Mouse (Mus musculus): ENCODE measurements around the gene Gtf3c5.

Gtf3c5 gene

DNA sequence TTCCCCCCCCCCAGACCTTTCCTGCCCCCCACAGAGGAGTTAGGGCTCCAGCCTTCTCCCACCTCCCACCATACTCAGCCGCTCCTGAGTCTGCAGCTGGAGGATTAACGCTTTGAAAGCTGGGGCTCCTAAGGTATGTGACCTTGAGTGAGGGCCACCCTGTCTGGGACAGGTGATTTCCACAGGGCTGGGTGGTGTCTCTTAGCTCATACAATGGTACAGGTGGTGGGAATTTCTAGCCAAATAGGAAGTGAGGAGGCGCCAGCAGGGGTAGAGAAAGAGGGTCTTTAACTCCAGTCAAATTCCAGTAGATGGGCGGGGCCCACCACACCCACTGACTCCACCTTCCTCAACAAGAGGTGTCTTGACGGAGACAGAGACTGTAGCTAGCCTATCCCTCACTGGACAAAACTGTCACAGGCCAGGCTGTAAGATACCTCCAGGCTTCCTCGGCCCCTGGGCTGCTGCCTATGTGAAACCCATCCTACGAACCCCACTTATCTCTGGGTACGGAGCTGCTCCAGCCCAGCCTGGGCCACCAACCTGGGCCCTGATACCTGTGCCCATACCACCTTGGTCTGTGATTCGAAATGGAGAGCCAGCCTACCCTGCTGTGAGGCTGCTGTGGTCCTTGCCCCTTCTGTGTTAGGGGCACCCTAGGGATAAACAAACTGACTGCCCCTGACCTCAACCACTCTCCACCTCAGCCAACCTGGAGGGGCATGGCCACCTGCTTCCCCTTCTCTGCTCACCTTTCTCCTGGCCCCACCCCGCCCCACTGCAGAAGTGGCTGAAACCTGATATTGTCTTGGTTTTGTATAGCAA lies 24.0 kb upstream of the Gtf3c5 start:
- no peak for DNase-seq

DNA sequence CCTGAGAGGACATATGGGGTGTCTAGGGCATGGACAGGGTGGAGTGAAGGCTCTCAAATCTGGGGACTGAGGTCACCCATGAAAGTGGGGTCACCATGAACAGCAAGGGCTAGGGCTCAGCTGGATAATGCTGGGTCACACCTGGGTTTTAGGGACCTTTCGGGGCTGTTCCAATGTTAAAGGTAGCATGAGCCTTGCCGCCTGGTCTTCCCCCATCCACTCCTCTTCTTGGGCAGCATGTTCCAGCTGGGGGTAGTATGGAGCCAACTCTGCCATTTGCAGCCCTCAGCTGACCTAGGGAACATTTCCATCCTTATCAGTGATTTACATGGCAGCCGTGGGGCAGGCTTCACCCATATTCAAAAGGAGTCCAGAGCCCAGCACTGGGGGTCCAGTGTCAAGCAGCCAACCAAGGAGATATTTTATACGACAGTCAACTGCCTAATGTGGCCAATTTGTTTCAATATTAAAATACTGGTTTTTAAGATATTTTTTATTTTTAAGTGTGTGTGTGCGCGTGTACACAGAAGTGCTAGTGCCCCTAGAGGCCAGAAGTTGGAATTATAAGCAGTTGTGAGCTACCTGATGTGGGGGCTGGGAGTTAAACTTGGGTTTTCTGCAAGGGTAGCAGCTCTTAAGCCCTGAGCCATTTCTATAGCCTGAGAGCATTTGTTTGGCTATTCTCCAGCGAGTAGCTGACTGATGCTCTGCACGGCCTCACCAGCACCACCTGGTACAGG lies 23.2 kb upstream of the Gtf3c5 start:
- no peak for DNase-seq

DNA sequence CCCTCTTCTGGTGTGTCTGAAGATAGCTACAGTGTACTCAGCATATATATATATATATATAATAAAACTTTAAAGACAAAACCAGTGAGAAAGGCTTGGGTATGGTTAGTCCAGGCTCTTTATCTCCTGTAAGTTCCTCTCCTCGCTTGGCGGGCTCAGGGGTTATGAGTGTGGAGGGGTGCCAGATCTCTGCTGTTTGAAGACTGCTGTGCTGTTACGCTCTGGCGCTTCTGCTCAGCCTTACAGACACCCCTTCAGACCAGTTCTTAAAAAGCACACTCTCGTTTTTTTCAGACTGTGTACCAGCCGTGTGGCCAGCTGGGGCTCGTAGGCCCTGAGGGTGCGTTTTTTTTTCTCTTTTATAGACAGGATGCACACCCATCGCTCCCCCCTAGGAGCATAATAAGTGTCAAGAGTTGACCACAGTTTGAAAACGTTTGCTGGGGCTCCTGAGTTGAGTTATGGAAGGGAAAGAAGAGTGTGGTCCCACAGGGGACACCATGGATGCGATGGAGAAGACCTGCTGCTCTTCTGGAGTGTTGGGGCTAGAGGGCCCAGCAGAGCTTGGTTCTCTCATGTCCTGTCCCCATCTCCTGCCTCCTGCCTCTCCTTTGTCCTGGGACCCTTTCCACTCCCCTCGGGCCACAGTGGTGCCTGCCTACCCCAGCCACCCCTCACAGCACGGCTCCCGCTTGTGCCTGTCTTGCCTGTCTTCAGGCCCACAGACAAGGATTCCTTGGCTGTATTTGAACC lies 22.4 kb upstream of the Gtf3c5 start:
- DNase-seq = no peak

DNA sequence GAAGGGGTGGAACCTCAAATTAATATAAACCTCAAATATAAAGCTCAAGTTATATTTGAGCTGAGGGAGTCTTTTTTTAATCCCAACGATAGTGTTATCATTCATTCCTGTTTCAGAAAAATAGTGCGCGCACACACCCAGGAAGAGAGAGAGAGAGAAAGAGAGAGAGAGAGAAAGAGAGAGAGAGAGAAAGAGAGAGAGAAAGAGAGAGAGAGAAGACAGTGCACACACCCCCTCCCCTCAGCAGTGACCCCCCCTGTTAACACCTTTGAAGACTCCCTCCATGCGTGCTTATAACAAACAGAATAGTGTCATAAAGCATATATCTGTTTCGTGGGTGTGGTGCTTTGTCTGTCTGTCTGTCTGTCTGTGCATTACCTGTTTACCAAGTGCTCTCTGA lies 20.0 kb upstream of the Gtf3c5 start:
- DNase-seq = no peak

DNA sequence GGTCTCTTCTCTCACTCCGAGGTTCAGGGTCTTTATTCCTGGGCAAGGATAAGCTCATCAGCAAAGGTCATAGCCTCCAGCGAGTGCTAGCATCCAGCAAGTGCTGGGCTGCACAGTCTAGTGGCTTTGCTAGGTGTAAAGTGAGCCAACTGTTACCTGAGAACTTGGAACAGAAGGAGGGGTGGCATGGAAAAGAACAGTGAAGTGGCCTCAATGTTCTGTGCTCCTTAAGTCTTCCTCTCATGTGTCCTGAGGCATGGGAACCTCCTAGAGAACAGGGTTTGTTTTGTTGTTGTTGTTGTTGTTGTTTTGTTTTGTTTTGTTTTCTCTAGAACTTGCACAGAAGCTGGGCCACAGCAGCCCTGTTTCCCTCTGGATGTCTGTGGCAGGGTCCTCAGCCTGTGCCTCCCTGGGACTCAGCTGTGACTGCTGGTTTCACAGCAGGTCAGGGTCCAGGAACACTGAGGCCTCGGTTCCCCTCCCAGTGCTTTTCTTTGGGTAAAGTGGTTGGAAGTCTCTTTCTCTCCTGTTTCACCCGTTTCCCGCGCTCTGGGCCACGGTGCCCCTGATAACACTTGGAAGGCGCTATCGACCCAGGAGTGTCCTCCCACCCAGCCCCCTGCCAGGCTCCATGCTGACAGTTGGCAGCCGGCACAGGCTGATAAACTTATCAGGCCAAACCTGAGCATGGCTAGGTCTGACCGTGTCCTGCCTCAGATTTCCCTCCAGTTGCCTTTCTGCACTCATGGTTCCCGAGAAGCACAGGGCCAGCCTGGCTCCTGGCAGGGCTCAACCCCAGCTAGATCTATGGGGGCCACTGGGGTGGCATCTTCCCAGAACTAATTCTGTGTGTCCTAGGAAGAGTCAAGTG lies 18.4 kb upstream of the Gtf3c5 start:
- DNase-seq = no peak

DNA sequence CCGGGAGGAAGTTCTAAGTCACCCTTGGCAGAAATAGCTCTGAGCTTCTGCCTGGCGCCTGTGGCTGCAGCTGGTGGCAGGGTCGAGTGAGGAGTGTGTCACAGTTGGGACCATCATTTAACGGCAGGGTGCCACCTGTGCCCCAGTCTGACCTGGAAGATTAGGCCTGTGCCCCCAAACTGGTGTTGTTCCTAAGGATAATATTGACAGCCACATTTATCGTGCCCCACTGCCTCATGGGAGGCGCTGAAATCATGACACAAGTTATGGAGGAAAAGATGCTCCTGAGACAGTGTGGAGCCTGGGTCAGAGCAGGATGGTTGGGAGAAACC lies 16.0 kb upstream of the Gtf3c5 start:
- no peak for DNase-seq

DNA sequence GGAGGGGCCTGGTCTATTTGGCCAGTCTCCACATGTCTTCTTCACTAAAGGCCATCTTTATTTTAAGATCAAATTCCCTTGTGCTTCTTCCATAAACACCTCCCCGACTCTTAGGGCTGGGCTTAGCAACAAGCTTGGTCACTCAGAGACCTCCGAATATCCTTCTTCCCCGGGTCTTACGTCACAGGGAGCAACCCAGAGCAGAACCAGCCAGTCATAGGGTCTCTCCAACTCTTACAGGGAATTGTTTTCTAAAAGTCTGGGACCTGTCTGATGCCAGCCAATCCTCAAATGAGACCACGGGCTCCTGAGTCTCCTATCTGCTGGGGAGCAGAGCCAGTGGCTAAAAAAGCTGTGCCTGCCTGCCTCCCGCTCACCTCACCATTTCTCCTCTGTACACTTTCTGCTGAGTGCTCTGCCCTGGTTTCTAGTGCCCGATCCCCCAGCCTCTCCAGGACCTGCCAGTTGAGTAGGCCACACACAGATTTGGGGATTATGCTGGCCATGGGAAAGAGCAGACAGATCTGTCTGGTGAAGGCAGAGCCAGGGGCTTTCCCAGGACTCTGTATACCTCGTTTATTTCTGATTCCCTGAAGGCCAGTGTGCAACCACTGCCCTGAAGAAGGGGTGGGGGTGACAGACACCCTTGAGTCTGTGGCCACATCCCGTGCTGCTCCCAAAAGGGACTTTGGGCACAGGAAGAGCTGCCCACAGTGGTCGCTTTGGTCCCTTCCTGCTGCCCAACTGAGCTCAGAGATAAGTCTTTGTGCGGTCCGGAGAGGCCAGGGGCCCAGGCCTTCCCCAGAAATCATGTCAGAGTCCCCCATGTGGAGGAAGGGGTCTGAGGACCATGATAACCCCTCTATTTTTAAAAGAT lies 15.4 kb upstream of the Gtf3c5 start:
- DNase-seq = no peak

DNA sequence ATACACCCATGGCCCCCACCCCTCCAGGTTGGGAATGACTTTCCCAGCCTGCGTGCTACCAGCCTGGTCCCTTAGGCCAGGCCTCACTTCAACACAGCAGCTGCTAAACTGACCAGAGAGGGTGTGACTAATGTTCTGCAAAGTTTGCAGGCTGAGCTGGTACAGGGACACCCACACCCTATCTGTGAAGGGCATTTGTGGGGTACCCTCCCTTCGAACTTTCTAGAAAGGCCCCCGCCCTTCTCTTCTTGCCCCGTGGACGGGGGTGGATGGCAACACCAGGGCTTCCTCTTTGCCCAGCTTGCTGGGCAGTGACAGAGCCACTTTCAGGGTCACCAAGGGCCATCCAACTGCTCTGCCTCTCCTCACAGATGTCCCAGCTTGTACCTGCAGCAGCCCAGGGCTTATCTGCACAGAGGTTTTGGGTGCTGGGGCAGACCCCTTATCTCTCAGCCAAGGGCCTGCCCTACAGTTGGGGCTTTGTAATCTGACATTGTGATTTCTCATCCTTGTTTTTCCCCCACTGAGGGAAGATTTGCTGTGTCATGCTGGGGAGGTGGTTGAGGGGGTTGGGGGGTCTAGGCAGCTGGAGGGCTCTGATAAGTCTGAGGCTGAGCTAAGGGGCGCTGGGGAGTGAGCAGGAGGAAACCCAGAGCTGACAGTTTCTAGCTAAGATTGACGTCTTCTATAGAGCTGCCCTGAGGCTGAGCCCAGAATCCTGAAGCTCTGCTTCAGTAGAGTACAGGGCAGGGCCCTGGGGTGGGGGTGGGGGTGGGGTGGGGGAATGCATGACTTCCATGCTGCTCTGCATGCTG lies 14.4 kb upstream of the Gtf3c5 start:
- DNase-seq = no peak

DNA sequence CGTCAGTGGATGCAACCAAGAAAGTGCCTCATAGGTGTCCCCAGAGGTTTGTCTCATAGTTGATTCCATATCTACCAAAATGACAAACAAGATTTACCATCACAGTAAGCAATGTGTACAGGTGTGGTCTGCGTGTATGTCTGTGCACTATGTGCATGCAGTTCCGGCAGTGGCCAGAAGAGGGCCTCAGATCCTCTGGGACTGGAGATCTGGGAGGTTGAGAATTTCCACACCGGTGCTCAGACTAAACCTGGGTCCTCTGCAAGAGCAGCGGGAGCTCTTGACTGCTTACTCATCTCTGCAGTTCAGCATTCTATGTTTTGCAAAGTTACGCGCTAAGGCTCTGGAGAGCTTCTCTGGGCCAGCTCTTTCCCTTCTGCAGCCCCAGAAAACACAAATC lies 13.4 kb upstream of the Gtf3c5 start:
- no peak for DNase-seq

DNA sequence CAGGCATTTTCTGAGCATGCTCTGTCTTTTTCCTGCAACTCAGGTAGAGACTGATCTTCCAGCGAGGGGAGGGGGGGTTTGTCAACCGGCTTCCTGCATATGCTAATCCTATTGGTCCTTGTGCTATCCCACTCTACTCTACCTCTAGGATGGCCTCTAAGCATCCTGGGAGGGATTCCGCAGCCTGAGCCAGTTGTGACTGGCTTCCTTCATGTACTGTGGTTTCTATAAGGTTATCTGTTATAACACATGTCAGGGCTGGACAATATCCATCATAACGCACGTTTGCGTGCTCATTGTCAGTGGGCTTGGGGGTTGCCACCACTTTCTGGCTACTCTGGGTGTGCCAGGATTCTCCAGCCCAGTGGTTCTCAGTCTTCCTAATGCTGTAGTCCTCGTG lies 12.5 kb upstream of the Gtf3c5 start:
- DNase-seq = no peak

DNA sequence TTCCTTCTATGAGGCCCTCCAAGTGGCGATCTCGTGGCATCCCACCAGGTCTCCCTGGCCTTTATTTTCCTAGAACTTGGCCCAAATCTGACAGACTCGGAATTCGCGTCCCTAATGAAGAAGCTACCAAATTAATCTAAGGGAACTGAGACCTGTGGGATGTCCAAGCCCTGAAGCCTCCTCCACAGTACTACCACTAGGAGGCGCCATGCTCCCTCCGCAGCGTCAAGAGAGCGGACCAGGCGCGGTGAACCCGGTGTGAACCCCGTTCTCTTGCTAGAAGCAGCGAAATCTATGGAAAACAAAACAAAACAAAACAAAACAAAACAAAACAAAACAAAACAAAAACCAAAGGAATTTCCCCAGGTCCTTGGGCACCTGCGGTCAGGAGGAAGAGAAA lies 9.3 kb upstream of the Gtf3c5 start:
- peak; percentile 37 for DNase-seq

DNA sequence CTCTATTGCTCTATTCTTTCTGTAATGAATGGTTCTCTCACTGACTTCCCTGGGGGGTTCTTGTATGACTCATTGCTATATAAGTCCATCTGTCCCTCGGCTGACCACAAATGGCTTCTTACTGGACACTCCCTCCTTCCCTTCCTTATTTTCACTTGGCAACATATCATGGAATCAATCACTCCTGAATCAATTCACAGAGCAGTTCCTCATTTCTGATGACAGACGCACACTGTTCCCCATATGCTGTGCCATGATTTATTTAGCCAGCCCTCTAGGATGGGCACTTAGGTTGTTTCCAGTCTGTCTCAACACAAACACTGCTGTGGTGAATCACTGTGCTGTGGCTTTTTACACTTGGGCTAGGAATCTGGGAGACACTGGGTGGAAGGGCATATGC lies 7.9 kb upstream of the Gtf3c5 start:
- no peak for DNase-seq

DNA sequence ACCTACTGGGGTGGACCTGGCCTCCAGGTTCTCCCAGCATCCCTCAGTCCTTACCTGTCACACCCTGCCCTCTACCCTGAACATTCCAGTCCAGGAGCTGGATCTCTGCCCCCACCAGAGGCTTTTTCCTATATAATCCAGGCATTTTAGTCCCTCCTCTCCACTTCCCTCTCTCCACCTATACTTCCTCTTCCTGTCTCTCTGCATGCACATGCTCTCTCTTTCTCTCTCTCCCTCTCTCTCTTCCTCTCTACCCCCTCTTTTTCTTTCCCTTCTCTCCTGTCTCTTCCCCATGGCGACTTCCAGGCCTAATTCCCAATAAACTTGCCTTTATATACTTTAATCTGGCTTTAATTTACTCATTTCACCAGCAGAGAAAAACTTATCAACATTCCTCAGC lies 5.0 kb upstream of the Gtf3c5 start:
- no peak for DNase-seq

DNA sequence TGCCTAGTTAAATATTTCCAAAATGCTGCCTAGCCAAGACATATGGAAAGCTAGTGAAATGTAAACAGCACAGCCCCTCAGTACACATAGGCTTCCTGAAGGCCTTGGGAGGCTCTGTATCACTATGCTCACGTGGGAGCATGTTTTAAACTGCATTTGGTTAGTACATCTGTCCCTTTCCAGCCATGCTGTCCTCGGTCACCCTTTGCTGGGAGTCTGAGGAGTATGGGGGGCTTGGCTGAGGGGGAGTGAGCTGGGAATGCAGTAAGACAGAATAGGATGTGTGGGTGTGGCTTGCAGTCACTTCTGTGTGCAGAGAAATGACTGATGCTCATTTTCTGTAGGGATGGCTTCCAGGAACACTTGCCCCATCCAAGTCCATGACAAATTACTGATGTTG lies 2.2 kb upstream of the Gtf3c5 start:
- no peak for DNase-seq

DNA sequence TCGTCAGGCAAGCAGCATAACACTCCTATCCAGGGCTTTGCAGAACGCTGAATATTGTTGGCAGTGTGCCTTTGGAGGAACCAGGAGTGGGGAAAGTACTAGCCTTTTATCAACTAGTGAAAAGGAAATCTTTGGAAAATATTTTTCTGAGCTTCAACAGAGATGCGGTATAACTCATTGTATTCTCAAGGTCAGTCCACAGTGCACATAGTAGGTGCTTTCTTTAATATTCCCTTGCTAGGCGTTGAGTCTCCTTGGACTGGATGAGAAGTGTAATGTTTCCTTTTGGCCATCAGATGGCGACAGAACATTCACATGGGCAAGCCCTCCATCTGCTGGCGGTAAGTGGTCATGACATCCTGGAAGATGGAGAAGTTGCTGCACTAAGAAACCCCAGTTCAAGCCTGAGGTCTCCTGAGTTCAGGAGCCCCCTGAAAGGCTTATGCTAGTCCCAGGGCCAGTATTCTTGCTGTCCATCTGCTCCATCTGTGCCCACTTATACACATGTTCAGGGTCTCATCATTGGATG lies 1.6 kb upstream of the Gtf3c5 start:
- peak; percentile 73 for DNase-seq

DNA sequence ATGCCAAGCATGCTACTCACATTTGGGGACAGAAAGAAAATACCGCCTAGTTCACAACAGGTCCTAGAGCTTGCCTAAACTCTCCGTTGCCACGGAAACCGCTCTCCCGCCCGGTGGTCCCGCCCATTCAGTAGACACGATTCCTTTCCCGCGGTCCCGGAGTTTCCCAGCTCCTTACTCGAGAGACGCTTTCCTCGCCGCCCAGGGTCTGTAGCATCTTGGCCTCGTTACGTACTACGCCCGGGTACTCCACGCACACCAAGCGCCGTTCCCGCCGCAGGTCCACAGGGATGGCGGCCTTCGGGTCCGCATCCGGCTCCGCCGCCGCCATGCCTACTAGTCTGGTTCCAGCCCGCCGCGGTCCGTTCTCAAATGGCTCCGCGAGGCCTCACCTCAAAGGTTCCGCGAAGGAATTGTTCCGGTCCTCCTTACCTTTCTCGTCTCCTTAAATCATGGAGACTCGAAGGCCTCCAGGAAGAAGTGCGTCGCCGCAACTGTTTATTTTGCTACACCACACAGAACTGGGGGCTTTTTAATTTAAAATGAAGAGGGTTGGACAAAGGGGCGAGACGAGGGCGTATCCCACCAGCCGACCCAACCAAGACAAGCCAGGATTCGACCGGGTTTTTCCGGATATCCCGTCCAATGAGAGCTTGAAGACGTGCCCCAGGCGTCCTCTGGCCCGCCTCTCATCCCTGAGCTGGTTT lies 751 bp downstream of the Gtf3c5 start:
- peak; percentile 80 for DNase-seq

DNA sequence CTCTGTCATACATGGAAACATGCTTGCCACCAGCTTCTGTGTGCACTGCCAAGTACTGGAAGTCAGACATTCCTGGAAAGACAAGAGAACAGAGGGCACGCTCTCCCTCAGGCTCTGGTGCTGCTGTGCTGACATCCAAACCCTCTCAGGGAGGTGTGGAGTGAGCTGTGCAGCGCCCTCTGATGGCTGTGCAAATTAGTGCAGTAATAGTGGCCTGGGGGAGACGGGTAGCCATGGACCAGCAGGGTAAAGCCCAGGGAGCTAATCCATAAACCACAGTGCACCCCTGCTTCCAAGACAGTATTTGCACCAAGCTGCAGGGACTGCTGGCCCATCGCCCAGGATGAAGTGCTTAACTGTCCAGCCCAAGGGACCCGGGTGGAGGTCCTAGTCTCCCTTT lies 5.5 kb downstream of the Gtf3c5 start:
- no peak for DNase-seq

DNA sequence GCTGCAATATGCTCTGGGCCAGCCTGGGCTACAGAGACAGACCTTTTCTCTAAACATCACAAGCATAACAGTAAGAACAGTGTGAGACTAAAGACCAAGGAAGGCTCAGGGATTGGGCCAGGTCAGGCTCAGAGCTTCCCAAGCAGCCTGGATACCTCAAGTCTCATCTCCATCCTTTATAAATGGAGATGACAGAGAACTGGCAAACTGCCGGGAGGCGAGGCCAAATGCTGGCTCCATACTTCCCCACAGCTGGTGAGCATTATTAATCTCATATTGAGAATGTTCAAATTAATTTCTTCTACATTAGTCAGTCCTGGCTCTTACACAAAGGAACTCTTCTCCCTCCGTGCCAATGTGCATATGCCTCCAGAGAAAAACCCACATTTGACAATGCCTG lies 6.7 kb downstream of the Gtf3c5 start:
- DNase-seq = no peak

DNA sequence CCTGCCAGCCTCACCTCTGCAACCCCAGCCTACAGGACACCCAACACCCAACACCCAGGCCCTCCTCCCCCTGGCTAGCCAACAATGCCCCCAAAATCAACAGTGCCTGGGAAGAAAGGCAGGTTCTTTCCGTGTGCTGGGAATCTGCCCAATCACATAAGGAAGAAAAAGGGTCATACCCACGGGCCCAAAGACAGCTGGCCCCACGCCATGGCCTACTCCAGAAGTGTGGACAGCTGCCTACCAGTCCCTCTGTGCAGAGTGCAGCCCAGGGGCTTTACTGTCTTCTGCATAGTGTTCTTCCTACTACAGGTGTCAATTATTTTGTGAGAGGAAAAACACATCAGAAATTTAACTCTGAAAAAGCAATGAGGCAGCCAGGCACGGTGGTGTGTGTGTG lies 8.2 kb downstream of the Gtf3c5 start:
- DNase-seq = no peak

DNA sequence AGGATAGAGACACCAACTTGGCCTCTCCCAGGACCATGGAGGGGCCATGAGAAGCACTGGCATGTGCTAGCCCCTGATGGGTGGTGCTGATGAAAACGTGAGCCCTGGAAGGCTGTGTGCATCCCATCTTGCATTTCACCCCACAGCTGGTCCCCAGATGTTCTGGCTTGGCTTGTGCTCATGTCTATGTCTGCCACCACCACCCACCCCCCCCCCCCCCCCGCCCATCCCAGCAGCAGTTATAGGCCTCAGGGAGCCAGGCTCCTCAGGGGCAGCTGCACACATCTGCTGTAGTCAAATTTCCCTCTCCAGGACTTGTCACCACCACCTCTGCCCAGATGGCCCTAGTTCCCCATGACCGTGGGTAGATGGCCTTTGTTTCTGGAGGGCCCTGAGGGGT lies 13.6 kb downstream of the Gtf3c5 start:
- DNase-seq = no peak

All from cerebellum, adult 11 months (tissue).